Mouse (Mus musculus): Measurements from ENCODE around the gene Grasp. TPM values are rescaled to one million over a fixed set of nuclear protein-coding genes. Genes with fewer than 3 reads are reported as not detected.

Grasp gene
- total RNA-seq, 2 experiments from 2014 or later = not detected

GRCm38 (mm10) chr15:101192651-101193050 lies 31.3 kb upstream of the Grasp start:
- ATAC-seq (replicated peaks; ENCODE audit: low FRiP score, poor library complexity, severe bottlenecking) = no peak

GRCm38 (mm10) chr15:101193971-101194370 lies 30.0 kb upstream of the Grasp start:
- ATAC-seq (replicated peaks; ENCODE audit: low FRiP score, poor library complexity, severe bottlenecking) = no peak

GRCm38 (mm10) chr15:101194951-101195823 lies 28.8 kb upstream of the Grasp start:
- ATAC-seq (replicated peaks; ENCODE audit: low FRiP score, poor library complexity, severe bottlenecking) = no peak

GRCm38 (mm10) chr15:101196079-101196795 lies 27.8 kb upstream of the Grasp start:
- no peak for ATAC-seq (replicated peaks; ENCODE audit: low FRiP score, poor library complexity, severe bottlenecking)

- no peak for ATAC-seq (replicated peaks; ENCODE audit: low FRiP score, poor library complexity, severe bottlenecking)
Measured at GRCm38 (mm10) chr15:101196961-101197360, 27.0 kb upstream of the Grasp start.

GRCm38 (mm10) chr15:101197497-101198179 lies 26.4 kb upstream of the Grasp start:
- no peak for ATAC-seq (replicated peaks; ENCODE audit: low FRiP score, poor library complexity, severe bottlenecking)

- no peak for ATAC-seq (replicated peaks; ENCODE audit: low FRiP score, poor library complexity, severe bottlenecking)
Measured at GRCm38 (mm10) chr15:101198218-101198617, 25.8 kb upstream of the Grasp start.

GRCm38 (mm10) chr15:101198850-101199249 lies 25.1 kb upstream of the Grasp start:
- ATAC-seq (replicated peaks; ENCODE audit: low FRiP score, poor library complexity, severe bottlenecking) = no peak

GRCm38 (mm10) chr15:101200777-101201295 lies 23.2 kb upstream of the Grasp start:
- no peak for ATAC-seq (replicated peaks; ENCODE audit: low FRiP score, poor library complexity, severe bottlenecking)

GRCm38 (mm10) chr15:101201414-101201813 lies 22.6 kb upstream of the Grasp start:
- no peak for ATAC-seq (replicated peaks; ENCODE audit: low FRiP score, poor library complexity, severe bottlenecking)

GRCm38 (mm10) chr15:101203673-101204072 lies 20.3 kb upstream of the Grasp start:
- ATAC-seq (replicated peaks; ENCODE audit: low FRiP score, poor library complexity, severe bottlenecking) = no peak

GRCm38 (mm10) chr15:101204781-101205180 lies 19.2 kb upstream of the Grasp start:
- no peak for ATAC-seq (replicated peaks; ENCODE audit: low FRiP score, poor library complexity, severe bottlenecking)

- 0 out of 2 replicates have a peak, but pooled peaks have one; percentile 56 for ATAC-seq (replicated peaks; ENCODE audit: low FRiP score, poor library complexity, severe bottlenecking)
Measured at GRCm38 (mm10) chr15:101210228-101210627, 13.8 kb upstream of the Grasp start.

- ATAC-seq (replicated peaks; ENCODE audit: low FRiP score, poor library complexity, severe bottlenecking) = no peak
Measured at GRCm38 (mm10) chr15:101210998-101211613, 12.9 kb upstream of the Grasp start.

GRCm38 (mm10) chr15:101212435-101212834 lies 11.6 kb upstream of the Grasp start:
- ATAC-seq (replicated peaks; ENCODE audit: low FRiP score, poor library complexity, severe bottlenecking) = no peak

GRCm38 (mm10) chr15:101215136-101215535 lies 8.9 kb upstream of the Grasp start:
- no peak for ATAC-seq (replicated peaks; ENCODE audit: low FRiP score, poor library complexity, severe bottlenecking)

GRCm38 (mm10) chr15:101216036-101216435 lies 8.0 kb upstream of the Grasp start:
- no peak for ATAC-seq (replicated peaks; ENCODE audit: low FRiP score, poor library complexity, severe bottlenecking)

GRCm38 (mm10) chr15:101220905-101221297 lies 3.1 kb upstream of the Grasp start:
- ATAC-seq (replicated peaks; ENCODE audit: low FRiP score, poor library complexity, severe bottlenecking) = no peak

GRCm38 (mm10) chr15:101221298-101222104 lies 2.5 kb upstream of the Grasp start:
- no peak for ATAC-seq (replicated peaks; ENCODE audit: low FRiP score, poor library complexity, severe bottlenecking)

Measured in erythroid progenitor cell, adult 5-6 weeks (primary cell).